Mouse (Mus musculus) liver, postnatal 0 days (tissue): ENCODE data around the gene Grhpr.

Source experiments
- CTCF ChIP-seq: sonication (generic); IDR thresholded peaks from 2 replicates; pipeline ENCODE4 v1.5.1; 2016; ENCODE audit warnings: antibody characterized with exemption, low read depth
- EP300 ChIP-seq: IDR thresholded peaks from 2 replicates; pipeline ENCODE4 v1.6.1; 2016; ENCODE audit warnings: antibody characterized with exemption, low read depth, mild to moderate bottlenecking

- TF ChIP-seq CTCF (no peak; the same call in 1 of the 2 replicates), EP300 (no peak)
These were observed 11.1 kb upstream of the Grhpr start for GRCm38 (mm10) chr4:44970056-44970455.
